Mouse (Mus musculus) hematopoietic stem cell, adult 5-6 weeks (primary cell): ENCODE data around the gene Tmem69. TPM values are rescaled to one million over a fixed set of nuclear protein-coding genes. Genes with fewer than 3 reads are reported as not detected.

ENCODE experiments used
- ATAC-seq, 2 experiments: fragments of 125-278 bp in 1 of 2; replicated peaks in 1 of 2; 2 replicates each; pipeline ENCODE4 v1.8.0; 2016 to 2017; ENCODE audit warnings: inconsistent platforms in 2 of 2, mild to moderate bottlenecking in 2 of 2, moderate number of reproducible peaks in 2 of 2, low read depth in 1 of 2, moderate TSS enrichment in 1 of 2; ENCODE audit not compliant: low FRiP score in 2 of 2, poor library complexity in 2 of 2, severe bottlenecking in 2 of 2, insufficient read depth in 1 of 2, low TSS enrichment in 1 of 2
- total RNA-seq: library from RNA; stranded (forward); fragments of 172-1452, 232-1000 nt; gene quantifications from 2 replicates; pipeline ENCODE4 v1.2.3, GENCODE M21; 2017

Tmem69 gene
- 12.4 and 12.6 TPM in 2 replicates for total RNA-seq

DNA sequence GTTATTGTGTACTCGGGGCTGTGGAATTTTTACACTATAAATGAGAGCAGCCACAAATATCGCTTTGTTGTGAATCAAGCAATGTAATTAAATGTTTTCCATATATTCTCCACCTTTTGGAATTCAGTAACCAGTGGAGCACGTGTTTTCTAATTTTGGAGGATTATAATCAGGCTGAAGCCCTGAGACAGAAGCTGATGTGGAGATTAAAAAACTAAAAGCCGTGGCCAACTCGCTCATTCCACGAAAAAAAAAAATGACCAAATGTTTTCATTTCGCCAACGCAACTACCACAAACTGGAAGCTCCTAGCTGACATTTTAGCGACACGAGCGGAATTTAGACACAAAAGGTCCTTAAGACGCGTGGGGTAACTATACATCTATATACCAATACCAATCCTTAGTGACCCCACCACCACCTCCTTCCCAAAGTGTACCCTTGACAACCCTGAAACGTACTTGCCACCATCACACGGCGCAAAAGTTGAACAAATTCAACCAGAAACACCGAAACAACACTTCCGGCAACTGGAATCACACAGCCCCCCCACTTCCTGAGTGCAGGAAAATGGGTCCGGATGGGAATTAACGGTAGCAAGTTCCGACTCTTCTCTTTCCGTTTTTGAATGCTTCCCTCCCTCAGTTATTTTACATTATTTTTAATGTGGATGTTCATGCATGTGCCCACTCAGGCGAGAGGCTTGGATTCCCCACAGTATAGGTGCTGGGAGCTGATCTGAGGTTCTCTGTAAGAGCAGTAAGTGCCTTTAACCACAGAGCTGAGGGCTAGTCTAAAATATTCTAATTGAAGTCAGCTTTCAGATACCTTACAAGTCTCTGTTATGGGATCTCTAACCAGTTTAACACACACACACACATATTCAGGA lies at the start of gene Tmem69:
Gene Tmem69, minus strand, starts transcription at position 524 of the 888 bp plus-strand sequence.
- ATAC-seq = 0 out of 4 replicates have a peak, but pooled peaks of 1 of the 2 experiments have one; percentile 1

DNA sequence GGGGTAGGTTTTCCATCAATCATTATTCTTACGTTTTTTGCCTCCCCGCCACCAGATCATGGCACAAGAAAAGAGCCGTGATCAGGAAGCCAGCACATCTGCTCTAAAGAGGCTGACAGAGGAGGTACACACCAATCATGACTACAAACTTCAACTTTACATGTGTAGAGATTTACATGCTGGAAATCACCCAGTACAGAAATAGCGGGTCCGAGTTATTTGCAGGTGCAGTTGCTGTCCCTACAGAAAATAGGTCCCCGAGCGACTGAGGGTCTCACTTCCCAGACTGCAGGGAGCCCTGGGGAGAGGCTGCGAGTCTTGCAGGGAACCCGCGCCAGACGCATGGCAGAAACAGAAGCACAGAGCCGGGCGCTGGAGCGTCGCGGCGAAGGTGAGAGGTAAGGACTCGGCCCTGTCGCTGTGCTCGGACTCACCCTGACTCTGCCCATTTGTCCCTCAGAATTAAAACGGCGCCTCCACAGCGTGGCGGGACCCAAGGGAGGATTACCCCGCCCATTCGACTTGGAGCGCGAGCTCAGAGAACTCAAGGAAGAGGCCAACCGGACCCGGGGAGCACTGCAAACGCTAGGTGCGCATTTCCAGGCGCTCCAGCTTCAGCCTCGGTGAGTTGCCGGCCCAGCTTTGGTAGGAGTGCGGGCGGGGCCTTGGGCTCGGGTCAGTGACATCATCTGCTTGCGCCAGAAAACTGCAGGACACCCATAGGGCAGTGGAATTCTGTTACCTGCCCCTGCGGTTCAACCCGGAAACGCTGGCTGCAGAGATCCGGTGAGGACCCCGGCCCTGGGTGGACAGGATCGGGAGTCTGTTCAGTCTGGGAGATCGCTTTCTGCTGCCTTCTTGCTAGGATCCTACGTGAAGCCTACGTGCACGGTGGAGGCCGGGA lies 41.5 kb upstream of the Tmem69 start:
- ATAC-seq = peak; percentile 95 to 96

DNA sequence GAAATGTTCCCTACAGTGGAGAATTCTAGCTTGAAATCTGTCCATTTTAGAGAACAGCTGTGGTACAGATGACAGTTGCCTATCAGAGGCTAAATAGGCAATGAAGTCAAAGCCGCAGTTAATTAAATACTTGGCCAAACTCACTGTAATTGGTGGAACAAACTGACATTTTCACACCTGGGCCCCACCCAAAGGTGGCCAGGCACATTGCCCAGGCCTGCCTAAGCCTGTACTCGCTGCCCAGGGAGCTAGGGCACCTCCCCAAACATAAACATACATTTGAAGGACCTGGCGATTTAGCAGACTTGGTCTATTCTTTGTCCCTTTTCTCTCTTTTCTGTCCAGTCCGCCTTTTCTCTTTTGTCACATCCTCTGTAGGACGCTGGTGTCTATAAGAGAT lies 40.6 kb upstream of the Tmem69 start, which contains the start of gene Ccdc17:
Gene Ccdc17, plus strand, starts transcription at position 276 of the 400 bp plus-strand sequence.
- no peak for ATAC-seq

DNA sequence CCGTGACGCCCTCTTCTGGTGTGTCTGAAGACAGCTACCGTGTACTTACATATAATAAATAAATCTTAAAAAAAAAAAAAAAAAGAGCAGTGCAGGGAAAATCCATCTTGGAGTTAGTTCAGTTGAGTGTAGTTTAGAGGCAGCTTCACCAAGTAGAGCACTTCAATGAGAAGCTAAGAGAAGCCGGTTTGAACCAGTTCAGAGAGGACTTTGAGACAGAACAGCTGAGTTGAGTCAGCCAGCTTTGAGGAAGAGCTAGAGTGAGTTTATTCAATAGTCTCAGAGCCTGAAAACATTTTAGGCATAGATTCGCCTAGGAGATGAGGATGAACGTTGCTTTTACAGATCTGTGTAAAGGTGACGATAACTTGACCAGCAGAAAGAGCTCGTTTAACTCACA lies 40.1 kb upstream of the Tmem69 start:
- no peak for ATAC-seq

DNA sequence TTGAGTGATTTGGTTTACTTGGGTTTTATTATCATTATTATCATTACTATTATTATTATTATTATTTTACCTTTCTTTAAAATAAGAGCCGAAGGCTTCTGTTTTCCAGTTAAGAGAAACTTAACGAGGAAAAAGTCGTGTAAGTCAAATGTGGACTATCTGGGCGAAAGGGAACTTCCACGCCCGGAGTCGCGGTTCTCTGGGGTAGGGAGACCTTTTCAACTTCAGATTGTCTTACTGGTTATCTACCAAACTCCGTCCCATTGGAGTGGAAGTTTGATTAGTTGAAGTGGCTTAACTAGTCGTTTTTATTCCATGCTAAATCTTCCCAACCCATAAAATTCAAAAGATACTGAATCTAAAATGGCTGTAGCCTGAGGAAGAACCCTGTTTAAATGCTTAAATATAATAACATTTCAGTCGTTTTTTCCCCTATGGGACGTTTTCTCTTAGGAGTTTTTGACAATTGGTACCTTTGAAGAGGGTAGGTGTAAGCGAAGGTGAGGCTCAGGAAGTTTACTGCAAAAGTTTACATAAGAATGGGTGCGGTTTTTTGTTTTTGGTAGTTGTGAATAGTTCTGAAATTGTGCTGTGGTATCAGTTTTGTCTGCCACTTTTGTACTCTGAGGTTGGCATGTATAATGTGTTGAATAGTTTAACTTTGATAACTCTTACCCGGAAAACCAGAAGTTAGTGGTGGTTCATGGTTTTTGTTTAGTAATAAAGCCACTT lies 2.6 kb upstream of the Tmem69 start:
- ATAC-seq = no peak

DNA sequence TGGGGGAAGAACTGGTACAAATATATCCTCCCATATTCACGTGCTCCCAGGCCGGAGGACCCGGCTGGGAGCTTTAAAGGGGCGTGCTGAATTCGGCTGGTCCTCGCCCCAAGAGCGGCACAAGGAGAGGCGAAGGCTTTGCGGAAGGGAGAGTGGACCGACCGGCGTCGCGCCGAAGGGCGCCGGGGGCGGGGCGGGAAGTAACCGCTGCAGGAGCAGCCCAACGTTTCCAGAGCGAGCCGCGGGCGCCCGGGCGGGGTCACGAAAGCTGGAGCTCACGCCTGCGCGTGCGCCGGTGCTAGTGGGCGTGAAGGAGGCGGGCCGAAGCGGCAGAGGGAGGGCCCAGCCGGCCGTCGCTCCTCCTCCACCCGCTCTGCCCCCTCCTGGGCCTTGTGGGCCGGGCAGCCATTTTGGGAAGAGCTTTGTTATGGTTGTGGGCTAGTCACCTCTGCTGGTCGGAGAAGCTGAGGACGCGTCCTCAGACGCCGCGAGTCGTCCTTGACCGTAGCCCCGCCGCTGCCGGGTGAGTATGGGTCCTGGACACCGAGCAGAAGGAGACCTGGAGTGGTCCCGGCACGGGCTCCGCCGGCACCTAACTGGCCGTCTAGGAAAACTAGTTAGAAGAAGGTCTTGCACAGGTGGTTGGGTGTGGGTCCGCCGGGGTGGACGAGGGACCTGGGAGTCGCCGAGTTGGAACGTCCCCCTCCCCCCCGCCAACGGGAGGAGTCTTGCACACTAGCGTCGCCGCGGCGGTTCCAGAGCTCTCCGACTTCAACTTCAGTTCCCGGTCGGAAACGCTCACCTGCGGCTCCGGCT lies 1.8 kb upstream of the Tmem69 start, which contains the start of gene Gpbp1l1:
Gene Gpbp1l1, plus strand, starts transcription at position 353 of the 816 bp plus-strand sequence.
- ATAC-seq = peak; percentile 77 to 89

DNA sequence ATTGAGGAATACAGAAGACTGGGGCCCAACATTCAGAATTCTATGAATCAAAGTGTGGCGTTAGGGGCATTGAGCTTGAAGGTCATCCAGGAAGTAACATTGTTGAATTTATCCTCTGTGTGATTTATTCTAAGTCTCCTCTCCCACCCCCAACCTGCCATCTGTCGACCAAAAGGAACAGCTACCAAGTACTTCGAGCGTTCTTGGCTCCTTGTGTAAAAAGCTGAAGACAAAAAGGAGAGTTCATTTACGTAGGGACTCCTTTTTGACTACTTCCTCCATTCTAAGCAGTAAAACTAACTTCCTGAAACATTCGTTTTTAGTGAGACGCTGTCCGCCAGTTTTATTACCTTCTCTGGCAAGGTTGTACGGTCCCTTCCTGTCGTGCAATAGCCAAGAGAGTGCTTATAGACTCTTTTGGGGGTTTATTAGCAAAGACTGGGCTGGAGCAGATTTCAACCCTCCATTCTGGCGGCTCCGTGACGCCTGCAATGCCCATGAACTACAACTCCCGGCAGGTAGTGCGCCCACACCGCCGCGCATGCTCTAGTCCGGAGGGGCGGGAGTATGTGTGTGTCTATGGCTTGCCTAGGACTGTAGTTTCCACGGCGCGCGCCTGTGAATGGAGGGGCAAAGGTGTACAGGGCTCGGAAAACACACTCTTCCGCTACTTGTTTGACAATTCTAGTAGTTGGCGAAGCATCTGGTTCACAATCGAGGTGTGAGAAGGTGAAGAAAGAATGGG lies 997 bp upstream of the Tmem69 start:
- ATAC-seq = peak; percentile 89

DNA sequence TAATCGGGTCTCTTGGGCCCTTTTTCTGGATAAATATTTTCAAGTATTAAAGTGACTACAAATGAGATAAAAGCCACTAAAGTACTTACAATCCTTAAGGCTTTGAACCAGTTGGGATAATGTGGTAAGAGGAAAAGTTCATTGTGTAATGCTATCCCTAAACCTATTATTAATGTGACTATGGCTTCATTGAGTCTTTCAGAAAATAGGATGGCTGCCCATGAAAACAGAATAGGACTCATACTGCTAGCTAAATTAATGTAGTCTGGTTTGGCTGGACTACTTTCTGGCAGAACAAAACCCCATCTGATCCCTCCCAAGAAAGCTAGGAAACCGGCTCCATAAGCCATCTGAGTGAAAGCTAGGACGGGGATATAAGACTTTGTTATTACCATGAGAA lies 2.7 kb downstream of the Tmem69 start:
- no peak for ATAC-seq

DNA sequence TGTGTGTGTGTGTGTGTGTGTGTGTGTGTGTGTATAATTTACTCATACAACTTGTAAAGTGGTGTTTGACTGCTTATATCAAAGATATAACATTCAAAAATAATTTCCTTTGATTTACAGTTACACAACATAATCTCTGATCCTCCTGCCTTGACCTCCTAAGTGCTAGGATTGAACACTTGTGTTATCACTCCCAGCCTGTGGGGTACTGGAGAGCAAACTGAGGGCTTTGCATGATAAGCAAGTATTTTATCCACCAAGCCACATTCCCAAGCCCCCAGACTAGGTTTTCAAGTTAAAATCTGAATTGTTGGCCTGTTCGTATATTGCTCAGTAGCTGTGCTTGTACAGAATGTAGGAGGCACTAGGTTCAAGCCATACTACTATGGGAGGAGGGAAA lies 5.3 kb downstream of the Tmem69 start:
- no peak for ATAC-seq

DNA sequence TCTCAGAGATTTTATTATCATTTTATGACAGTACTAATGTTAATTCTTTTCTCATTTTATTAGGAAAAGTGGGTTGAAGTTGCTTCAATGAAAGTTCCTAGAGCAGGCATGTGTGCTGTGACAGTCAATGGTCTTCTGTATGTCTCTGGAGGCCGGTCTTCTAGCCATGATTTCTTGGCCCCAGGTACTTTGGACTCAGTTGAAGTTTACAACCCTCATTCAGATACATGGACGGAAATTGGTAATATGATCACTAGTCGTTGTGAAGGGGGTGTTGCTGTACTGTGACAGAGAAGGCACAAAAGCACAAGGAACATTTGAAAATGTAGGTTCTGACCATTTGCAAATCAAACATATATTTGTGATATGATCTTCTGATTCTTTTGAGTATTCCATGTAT lies 18.0 kb downstream of the Tmem69 start:
- no peak for ATAC-seq

DNA sequence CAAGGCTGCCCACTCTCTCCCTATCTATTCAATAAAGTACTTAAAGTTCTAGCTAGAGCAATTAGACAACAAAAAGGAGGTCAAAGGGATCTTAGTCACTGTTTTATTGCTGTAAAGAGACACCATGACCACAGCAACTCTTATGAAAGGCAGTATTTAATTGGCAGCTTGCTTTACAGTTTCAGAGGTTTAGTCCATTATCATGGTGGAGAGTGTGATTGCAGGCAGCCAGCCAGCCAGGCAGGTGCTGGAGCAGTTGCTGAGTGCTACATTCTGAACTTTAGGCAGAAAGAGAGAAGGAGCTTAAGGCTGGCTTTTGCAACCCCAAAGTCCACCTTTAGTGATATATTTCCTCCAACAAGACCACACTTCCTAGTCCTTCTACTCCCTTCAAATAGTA lies 19.4 kb downstream of the Tmem69 start:
- no peak for ATAC-seq

DNA sequence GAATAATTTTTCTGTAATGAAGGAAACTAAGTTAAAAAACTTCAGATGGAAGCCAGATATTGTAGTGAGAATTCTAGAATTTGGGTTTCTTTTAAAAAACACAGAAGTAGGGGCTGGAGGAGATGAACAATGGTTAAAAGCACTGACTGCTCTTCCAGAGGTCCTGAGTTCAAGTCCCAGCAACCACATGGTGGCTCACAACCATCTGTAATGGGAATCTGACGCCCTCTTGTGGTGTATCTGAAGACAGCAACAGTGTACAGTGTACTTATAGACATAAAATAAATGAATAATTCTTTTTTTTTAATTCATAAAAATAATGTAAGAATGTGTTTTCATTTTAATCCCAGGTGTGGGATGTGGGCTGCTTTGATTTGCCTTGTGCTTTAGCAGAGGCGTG lies 24.6 kb downstream of the Tmem69 start:
- no peak for ATAC-seq

DNA sequence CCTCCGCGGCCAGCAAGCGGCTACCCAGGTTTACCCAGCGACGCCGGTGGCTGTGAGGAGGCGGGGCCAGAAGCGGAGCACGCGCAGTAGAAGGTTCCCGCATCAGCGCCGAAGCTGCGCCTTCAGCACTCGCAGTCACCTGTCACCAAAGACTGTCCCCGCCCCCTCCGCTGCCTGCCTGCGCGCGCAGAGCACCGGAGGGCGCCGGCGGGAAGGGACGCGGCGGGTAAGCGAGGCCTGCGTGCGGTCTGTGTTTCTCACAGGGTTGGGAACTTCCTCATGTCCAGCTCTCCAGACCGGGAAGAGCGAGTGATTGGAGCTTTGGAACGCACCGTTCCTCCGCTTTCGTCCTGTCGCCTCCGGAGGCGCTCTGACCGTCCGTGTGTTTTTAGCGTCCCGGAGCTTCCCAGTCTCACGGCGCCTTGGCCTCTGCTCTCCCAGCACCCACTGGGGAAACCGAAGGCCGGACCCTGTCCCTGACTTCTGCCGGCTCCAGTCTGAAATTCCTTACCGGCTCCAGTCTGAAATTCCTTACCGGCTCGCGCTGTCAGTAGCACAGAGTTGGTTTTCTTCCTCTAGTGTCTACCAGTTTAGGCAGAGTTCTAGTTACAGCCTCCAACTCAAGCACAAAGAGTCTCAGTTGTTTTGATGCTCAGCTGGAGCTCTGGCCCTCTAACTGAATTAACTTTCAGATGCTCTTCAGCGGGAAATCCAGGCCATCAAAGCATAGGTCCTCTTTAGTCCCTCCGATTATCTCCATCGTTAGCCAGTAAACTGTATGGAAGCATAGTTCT lies 48.1 kb downstream of the Tmem69 start, which contains the start of gene Ipp:
Gene Ipp, plus strand, starts transcription at position 125 of the 794 bp plus-strand sequence.
- ATAC-seq = peak; percentile 94 to 98

DNA sequence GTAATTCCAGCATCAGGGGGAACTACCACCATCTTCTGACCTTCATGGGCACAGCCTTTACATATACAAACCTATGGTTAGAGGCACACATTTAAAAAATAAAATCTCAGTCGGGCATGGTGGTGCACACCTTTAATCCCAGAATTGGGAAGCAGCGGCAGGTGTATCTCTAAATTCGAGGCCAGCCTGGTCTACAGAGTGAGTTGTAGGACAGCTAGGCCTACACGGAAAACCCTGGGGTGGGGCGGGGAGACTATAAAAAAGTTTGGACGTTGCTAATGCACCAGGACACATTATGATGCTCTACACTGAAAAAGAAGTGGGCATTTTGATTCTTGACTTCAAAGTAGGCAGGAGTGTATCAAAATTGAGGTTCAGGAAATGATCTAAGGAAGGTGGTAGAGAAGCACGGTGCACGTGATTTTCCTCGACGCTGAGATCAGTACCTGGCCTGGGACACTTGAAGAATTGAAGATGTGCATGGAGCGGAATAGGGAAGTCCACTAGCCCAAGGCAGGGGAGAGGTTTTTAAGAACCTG lies 48.8 kb downstream of the Tmem69 start:
- ATAC-seq = no peak
